Mouse (Mus musculus) kidney, postnatal 0 days (tissue): ENCODE measurements at regions not wholly inside any gene's neighbourhood (a gene's known extent, or its start where the extent isn't known, plus 50 kb on each side); places are given as distances from the start of the nearest gene placed in this dataset.

ENCODE experiments used
- ATAC-seq: fragments of 200-750 bp; cut with Nextera tagmentation; replicated peaks from 2 replicates; pipeline ENCODE4 v1.8.0; 2017; ENCODE audit warnings: low read depth, moderate number of reproducible peaks, moderate TSS enrichment, moderate library complexity; ENCODE audit not compliant: low FRiP score
- DNase-seq: peaks from one replicate; pipeline ENCODE4 v3.0.0-alpha.2; 2016; ENCODE audit warnings: low spot score
- H3K27ac ChIP-seq: fragments of 300-500 bp; sonication (generic); 2 replicates; pipeline ENCODE4 v1.5.1; 2014; ENCODE audit warnings: mild to moderate bottlenecking
- H3K27me3 ChIP-seq: fragments of 300-500 bp; sonication (generic); 2 replicates; pipeline ENCODE4 v1.6.1; 2014; ENCODE audit warnings: low read length, mixed read lengths; ENCODE audit not compliant: insufficient read depth
- H3K36me3 ChIP-seq: fragments of 300-500 bp; sonication (generic); 2 replicates; pipeline ENCODE4 v1.6.1; 2014; ENCODE audit warnings: low read length, mixed read lengths; ENCODE audit not compliant: insufficient read depth
- H3K4me1 ChIP-seq: fragments of 300-500 bp; sonication (generic); replicated peaks from 2 replicates; pipeline ENCODE4 v1.6.1; 2014; ENCODE audit warnings: antibody characterized with exemption, low read length, mixed read lengths; ENCODE audit not compliant: insufficient read depth
- H3K4me2 ChIP-seq: fragments of 300-500 bp; sonication (generic); 2 replicates; pipeline ENCODE4 v1.6.1; 2014; ENCODE audit warnings: mild to moderate bottlenecking, low read length, moderate library complexity, mixed read lengths
- H3K4me3 ChIP-seq: fragments of 300-500 bp; sonication (generic); replicated peaks from 2 replicates; pipeline ENCODE4 v1.5.1; 2014; ENCODE audit warnings: low read depth, low read length
- H3K9ac ChIP-seq: fragments of 300-500 bp; sonication (generic); 2 replicates; pipeline ENCODE4 v1.6.1; 2014; ENCODE audit warnings: low read depth, low read length
- H3K9me3 ChIP-seq: fragments of 300-500 bp; sonication (generic); replicated peaks from 2 replicates; pipeline ENCODE4 v1.6.1; 2016; ENCODE audit warnings: low read length, inconsistent platforms, mixed read lengths
- CTCF ChIP-seq: IDR thresholded peaks from 2 replicates; pipeline ENCODE4 v1.5.1; 2016; ENCODE audit warnings: antibody characterized with exemption, low read depth, mild to moderate bottlenecking, moderate library complexity
- WGBS: fragments of 180-500 bp; shearing (Covaris S2); extraction: QIAGEN DNeasy Blood & Tissue Kit; methylation state at CpG from one replicate; pipeline ENCODE4 v1.1.7; 2014; 5-methylcytosine and 5-hydroxymethylcytosine counted together

DNA sequence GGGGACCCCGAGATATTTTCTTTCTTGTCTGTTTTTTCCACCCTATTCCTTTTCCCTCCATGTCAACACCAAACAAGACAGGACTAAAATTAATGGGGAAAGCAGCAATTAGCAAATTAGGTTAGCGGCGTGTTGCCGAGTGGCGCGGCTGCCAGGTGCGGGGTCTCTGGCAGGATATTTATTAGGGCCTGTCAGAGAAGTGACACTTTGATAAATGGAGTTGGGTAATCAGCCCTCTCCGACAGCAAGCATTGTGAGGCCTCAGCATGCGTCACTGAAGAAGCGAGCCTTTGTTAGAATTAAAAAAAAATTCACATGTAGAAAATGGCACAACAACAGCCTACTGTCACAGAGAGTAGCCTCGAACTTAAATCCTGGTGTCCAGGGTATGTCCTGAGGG lies 162.3 kb downstream of the Dhx35 start:
- no peak for TF ChIP-seq CTCF
- ATAC-seq (no peak), DNase-seq (no peak)
- H3K27ac ChIP-seq, result no peak overlapping the region
- no peaks in the 10 kb centered on the region for H3K36me3 ChIP-seq
- no peaks in the 10 kb centered on the region for H3K27me3 ChIP-seq
- no peak overlapping the region for H3K9ac ChIP-seq
- H3K4me1 ChIP-seq, result no peaks in the 10 kb centered on the region
- no peaks in the 10 kb centered on the region for H3K9me3 ChIP-seq
- H3K4me3 ChIP-seq, result no peak overlapping the region
- no peak overlapping the region for H3K4me2 ChIP-seq
- WGBS, result 12% methylated on average over 11 of the region's 11 CpGs

GRCm38 (mm10) chr2:158965003-158965665 lies 170.5 kb downstream of the Dhx35 start:
- H3K9me3 ChIP-seq, result no peaks in the 10 kb centered on the region
- no peaks in the 10 kb centered on the region for H3K36me3 ChIP-seq
- DNase-seq (peak; percentile 54), ATAC-seq (no peak)
- no peak for TF ChIP-seq CTCF
- no peaks in the 10 kb centered on the region for H3K4me1 ChIP-seq
- no peak overlapping the region for H3K4me2 ChIP-seq
- H3K9ac ChIP-seq, result no peak overlapping the region
- no peak overlapping the region for H3K27ac ChIP-seq
- WGBS, result 61% methylated on average over 6 of the region's 6 CpGs
- no peak overlapping the region for H3K4me3 ChIP-seq
- H3K27me3 ChIP-seq, result no peaks in the 10 kb centered on the region

GRCm38 (mm10) chr2:158972178-158972577 lies 177.6 kb downstream of the Dhx35 start:
- no peak overlapping the region for H3K4me3 ChIP-seq
- no peak overlapping the region for H3K4me2 ChIP-seq
- no peak overlapping the region for H3K9ac ChIP-seq
- H3K9me3 ChIP-seq, result no peaks in the 10 kb centered on the region
- H3K36me3 ChIP-seq, result no peaks in the 10 kb centered on the region
- 42% methylated on average over 2 of the region's 2 CpGs for WGBS
- no peak for TF ChIP-seq CTCF
- H3K27me3 ChIP-seq, result no peaks in the 10 kb centered on the region
- H3K27ac ChIP-seq, result no peak overlapping the region
- no peaks in the 10 kb centered on the region for H3K4me1 ChIP-seq
- DNase-seq (no peak), ATAC-seq (no peak)

- Histone ChIP-seq H3K9me3 (no peaks in the 10 kb centered on the region), H3K27ac (no peak overlapping the region), H3K4me3 (no peak overlapping the region), H3K36me3 (no peaks in the 10 kb centered on the region), H3K4me2 (no peak overlapping the region), H3K27me3 (no peaks in the 10 kb centered on the region), H3K9ac (no peak overlapping the region), H3K4me1 (no peaks in the 10 kb centered on the region)
- 74% methylated on average over 17 of the region's 17 CpGs for WGBS
- TF ChIP-seq CTCF, result no peak
- ATAC-seq (no peak), DNase-seq (peak; percentile 64)
These were observed 191.0 kb downstream of the Dhx35 start for GRCm38 (mm10) chr2:158985529-158986148.

- peak; percentile 4 for DNase-seq
- Histone ChIP-seq H3K4me1 (no peaks in the 10 kb centered on the region), H3K9ac (no peak overlapping the region), H3K27ac (no peak overlapping the region), H3K4me3 (no peak overlapping the region), H3K27me3 (no peaks in the 10 kb centered on the region), H3K9me3 (no peaks in the 10 kb centered on the region), H3K36me3 (no peaks in the 10 kb centered on the region), H3K4me2 (no peak overlapping the region)
- no peak for ATAC-seq
- WGBS, result 14% methylated on average over 17 of the region's 17 CpGs
- TF ChIP-seq CTCF, result no peak
These were observed 208.0 kb downstream of the Dhx35 start for GRCm38 (mm10) chr2:159002481-159003186.

- Histone ChIP-seq H3K9ac (no peak overlapping the region), H3K27me3 (no peaks in the 10 kb centered on the region), H3K4me2 (no peak overlapping the region), H3K4me3 (no peak overlapping the region), H3K9me3 (no peaks in the 10 kb centered on the region), H3K4me1 (no peaks in the 10 kb centered on the region), H3K36me3 (no peaks in the 10 kb centered on the region), H3K27ac (no peak overlapping the region)
- DNase-seq (no peak), ATAC-seq (no peak)
- 38% methylated on average over 4 of the region's 4 CpGs for WGBS
- no peak for TF ChIP-seq CTCF
These were observed 208.5 kb downstream of the Dhx35 start for GRCm38 (mm10) chr2:159003187-159003497.
